ENCODE assay signal across 7 mouse cellular contexts in genomic region chr1:78781899-78782298, GRCm38 (mm10). TPM values are rescaled to one million over a fixed set of nuclear protein-coding genes. Genes with fewer than 3 reads are reported as not detected.
A peak's percentile ranks its signal among the peaks of the same experiment; 100 is the strongest.
DNase-seq lines count a peak whose midpoint lies in the region; ATAC-seq lines count a peak whose summit lies in the region.

No protein-coding gene starts in this region.

- H3K4me2 ChIP-seq in midbrain, embryonic 15.5 days = no peak overlapping the region

- no peak overlapping the region for H3K9ac ChIP-seq in midbrain, embryonic 15.5 days

- no peak overlapping the region for H3K27ac ChIP-seq in midbrain, embryonic 15.5 days

- WGBS in midbrain, embryonic 15.5 days = 53% methylated on average over 5 of the region's 5 CpGs

- DNase-seq in left cerebral cortex, postnatal 4 days = peak; percentile 66
- DNase-seq in left cerebral cortex, adult 11 months (ENCODE audit: low spot score) = no peak
- peak; percentile 37 for DNase-seq in adrenal gland, postnatal 14 days
- DNase-seq in heart, postnatal 4 days = peak; percentile 37
- DNase-seq in layer of hippocampus, adult 9-10 months (ENCODE audit: low spot score) = no peak
- DNase-seq in frontal cortex, postnatal 25 days (ENCODE audit: low spot score in 2 of 2) = no peak

- H3K9me3 ChIP-seq in midbrain, embryonic 15.5 days = no peaks in the 10 kb centered on the region

- ATAC-seq in midbrain, embryonic 15.5 days (replicated peaks) = peak; percentile 85

- intact Hi-C loops in left cerebral cortex, postnatal 4 days (cut with DNase I) = no loop called here

- no peak overlapping the region for H3K4me3 ChIP-seq in midbrain, embryonic 15.5 days

- no peaks in the 10 kb centered on the region for H3K27me3 ChIP-seq in midbrain, embryonic 15.5 days (replicated peaks)

- H3K4me1 ChIP-seq in midbrain, embryonic 15.5 days = no peaks in the 10 kb centered on the region

- H3K36me3 ChIP-seq in midbrain, embryonic 15.5 days (replicated peaks) = no peaks in the 10 kb centered on the region

RNA-seq across cellular contexts. Expression of gene Kcne4, which starts 34.7 kb away (rescaled TPM):
- 1 to 10 TPM in 1 of 2 experiments, under 1 TPM in 1; 0.95 to 1.1 TPM for total RNA-seq in left cerebral cortex, postnatal 4 days (2021)
- total RNA-seq in adrenal gland, postnatal 14 days (2021) = 6.5 and 8.2 TPM in 2 replicates
- 1 to 10 TPM; 4.3 to 4.9 TPM for total RNA-seq in heart, postnatal 4 days (2021)
- 1.6 and 1.9 TPM in 2 replicates for polyA plus RNA-seq in midbrain, embryonic 15.5 days (2015; fragmentation: Nextera tagmentation; extraction: Ambion mirVana)

Comparison
In these comparisons a context has a peak if more than half of its experiments do, and no peak if none do; other contexts are left out.
1. DNase-seq: peak in left cerebral cortex, postnatal 4 days (single experiment), adrenal gland, postnatal 14 days (single experiment) and heart, postnatal 4 days (single experiment); none in left cerebral cortex, adult 11 months (single experiment), layer of hippocampus, adult 9-10 months (single experiment) and frontal cortex, postnatal 25 days (0 of 2).